Mouse (Mus musculus) midbrain, embryonic 16.5 days (tissue): ENCODE data around the gene Gm38431. TPM values are rescaled to one million over a fixed set of nuclear protein-coding genes. Genes with fewer than 3 reads are reported as not detected.
A peak's percentile ranks its signal among the peaks of the same experiment; 100 is the strongest.

ENCODE experiments used
- ATAC-seq: fragments of 200-750 bp; cut with Nextera tagmentation; 2 replicates; pipeline ENCODE4 v1.8.0; 2017; ENCODE audit warnings: moderate TSS enrichment
- H3K27ac ChIP-seq: fragments of 300-500 bp; sonication (generic); 2 replicates; pipeline ENCODE4 v1.5.1; 2014; ENCODE audit warnings: mild to moderate bottlenecking, low read length, mixed read lengths
- H3K27me3 ChIP-seq: fragments of 300-500 bp; sonication (generic); 2 replicates; pipeline ENCODE4 v1.6.1; 2014; ENCODE audit warnings: low read depth, low read length, mixed read lengths; ENCODE audit not compliant: control insufficient read depth, insufficient read depth
- H3K36me3 ChIP-seq: fragments of 300-500 bp; sonication (generic); 2 replicates; pipeline ENCODE4 v1.6.1; 2014; ENCODE audit warnings: mild to moderate bottlenecking, low read length, moderate library complexity, mixed read lengths; ENCODE audit not compliant: control insufficient read depth, insufficient read depth
- H3K4me1 ChIP-seq: fragments of 300-500 bp; sonication (generic); 2 replicates; pipeline ENCODE4 v1.6.1; 2014; ENCODE audit warnings: mild to moderate bottlenecking, low read length, mixed read lengths; ENCODE audit not compliant: control insufficient read depth, insufficient read depth
- H3K4me2 ChIP-seq: fragments of 300-500 bp; sonication (generic); 2 replicates; pipeline ENCODE4 v1.6.1; 2014; ENCODE audit warnings: mild to moderate bottlenecking, low read length, mixed read lengths
- H3K4me3 ChIP-seq: fragments of 300-500 bp; sonication (generic); 2 replicates; pipeline ENCODE4 v1.5.1; 2014; ENCODE audit warnings: low read depth, mild to moderate bottlenecking, low read length, moderate library complexity, mixed read lengths
- H3K9ac ChIP-seq: fragments of 300-500 bp; sonication (generic); 2 replicates; pipeline ENCODE4 v1.6.1; 2014; ENCODE audit warnings: low read depth, low read length, mixed read lengths
- H3K9me3 ChIP-seq: fragments of 300-500 bp; sonication (generic); replicated peaks from 2 replicates; pipeline ENCODE4 v1.6.1; 2014; ENCODE audit warnings: mild to moderate bottlenecking, low read length, mixed read lengths; ENCODE audit not compliant: control insufficient read depth, poor library complexity, severe bottlenecking
- WGBS: fragments of 180-500 bp; shearing (Covaris S2); extraction: QIAGEN DNeasy Blood & Tissue Kit; methylation state at CpG from one replicate; pipeline ENCODE4 v1.1.7; 2014; 5-methylcytosine and 5-hydroxymethylcytosine counted together
- polyA plus RNA-seq: library from polyadenylated mRNA; unstranded; fragments of >200 nt; fragmentation: Nextera tagmentation; extraction: Ambion mirVana; gene quantifications from 2 replicates; pipeline ENCODE4 v1.2.1, GENCODE M21; 2015

The Gm38431 gene
- polyA plus RNA-seq, 1 experiment from 2014 or later = 1.9 TPM

GRCm38 (mm10) chr9:21132102-21132775 is 40.4 kb upstream of the Gm38431 start:
- 84% methylated on average over 12 of the region's 12 CpGs for WGBS
- no peak for ATAC-seq
- no peak overlapping the region for H3K9ac ChIP-seq

GRCm38 (mm10) chr9:21131059-21131956 is 39.5 kb upstream of the Gm38431 start, which contains the start of gene Tyk2:
Tyk2 (minus strand) TSS chr9:21131243.
- Histone ChIP-seq H3K9ac (peak within 1 kb of the TSS; percentile 40), H3K4me3 (peak within 1 kb of the TSS; percentile 55), H3K4me2 (peak within 1 kb of the TSS; percentile 78), H3K27me3 (no peaks in the 10 kb centered on the region), H3K9me3 (no peaks in the 10 kb centered on the region), H3K36me3 (peaks cover 3% of the 10 kb centered on the region; the same call in 1 of the 2 replicates), H3K27ac (peak within 1 kb of the TSS; percentile 62), H3K4me1 (peaks cover 5% of the 10 kb centered on the region; the same call in 1 of the 2 replicates)
- WGBS = 5% methylated on average over 37 of the region's 37 CpGs
- ATAC-seq = peak; percentile 98

More at GRCm38 (mm10) chr9:21132102-21132775, 40.4 kb upstream of the Gm38431 start:
- Histone ChIP-seq H3K4me2 (no peak overlapping the region), H3K27me3 (no peaks in the 10 kb centered on the region), H3K9me3 (no peaks in the 10 kb centered on the region), H3K4me3 (no peak overlapping the region), H3K36me3 (no peaks in the 10 kb centered on the region), H3K4me1 (peaks cover 5% of the 10 kb centered on the region; the same call in 1 of the 2 replicates), H3K27ac (no peak overlapping the region)

GRCm38 (mm10) chr9:21126259-21126627 is 34.4 kb upstream of the Gm38431 start:
- no peaks in the 10 kb centered on the region for H3K27me3 ChIP-seq
- peaks cover 5% of the 10 kb centered on the region; the same call in 1 of the 2 replicates for H3K4me1 ChIP-seq
- no peak overlapping the region for H3K9ac ChIP-seq
- WGBS = 83% methylated on average over 2 of the region's 2 CpGs
- no peak overlapping the region for H3K4me2 ChIP-seq
- H3K9me3 ChIP-seq = no peaks in the 10 kb centered on the region
- H3K36me3 ChIP-seq = peaks cover 22% of the 10 kb centered on the region
- no peak for ATAC-seq
- no peak overlapping the region for H3K4me3 ChIP-seq
- no peak overlapping the region for H3K27ac ChIP-seq

- Histone ChIP-seq H3K4me1 (peaks cover 5% of the 10 kb centered on the region; the same call in 1 of the 2 replicates), H3K27me3 (no peaks in the 10 kb centered on the region), H3K4me2 (no peak overlapping the region), H3K9ac (no peak overlapping the region), H3K9me3 (no peaks in the 10 kb centered on the region), H3K36me3 (peaks cover 24% of the 10 kb centered on the region), H3K4me3 (no peak overlapping the region), H3K27ac (no peak overlapping the region)
- 90% methylated on average over 9 of the region's 9 CpGs for WGBS
- no peak for ATAC-seq
Observed at GRCm38 (mm10) chr9:21125502-21126258, 33.9 kb upstream of the Gm38431 start.

- H3K36me3 ChIP-seq = peaks cover 26% of the 10 kb centered on the region
- no peaks in the 10 kb centered on the region for H3K9me3 ChIP-seq
- no peak for ATAC-seq
- no peaks in the 10 kb centered on the region for H3K27me3 ChIP-seq
- H3K27ac ChIP-seq = no peak overlapping the region
- no peak overlapping the region for H3K4me2 ChIP-seq
- WGBS = 81% methylated on average over 5 of the region's 5 CpGs
- H3K9ac ChIP-seq = no peak overlapping the region
- H3K4me1 ChIP-seq = no peaks in the 10 kb centered on the region
- no peak overlapping the region for H3K4me3 ChIP-seq
Observed at GRCm38 (mm10) chr9:21124837-21125236, 33.0 kb upstream of the Gm38431 start.

- Histone ChIP-seq H3K4me1 (no peaks in the 10 kb centered on the region), H3K4me2 (no peak overlapping the region), H3K9ac (no peak overlapping the region), H3K27ac (no peak overlapping the region), H3K4me3 (no peak overlapping the region), H3K36me3 (peaks cover 23% of the 10 kb centered on the region), H3K9me3 (no peaks in the 10 kb centered on the region), H3K27me3 (no peaks in the 10 kb centered on the region)
- ATAC-seq = no peak
- 94% methylated on average over 16 of the region's 16 CpGs for WGBS
Observed at GRCm38 (mm10) chr9:21121483-21121882, 29.7 kb upstream of the Gm38431 start.

GRCm38 (mm10) chr9:21117073-21117472 is 25.3 kb upstream of the Gm38431 start:
- Histone ChIP-seq H3K27me3 (no peaks in the 10 kb centered on the region), H3K4me1 (no peaks in the 10 kb centered on the region), H3K9me3 (no peaks in the 10 kb centered on the region), H3K4me3 (no peak overlapping the region), H3K4me2 (no peak overlapping the region), H3K36me3 (peaks cover 18% of the 10 kb centered on the region), H3K27ac (no peak overlapping the region), H3K9ac (no peak overlapping the region)
- no peak for ATAC-seq
- 82% methylated on average over 6 of the region's 6 CpGs for WGBS

- no peak overlapping the region for H3K27ac ChIP-seq
- H3K36me3 ChIP-seq = peaks cover 6% of the 10 kb centered on the region; the same call in 1 of the 2 replicates
- H3K9me3 ChIP-seq = no peaks in the 10 kb centered on the region
- no peaks in the 10 kb centered on the region for H3K27me3 ChIP-seq
- 89% methylated on average over 8 of the region's 8 CpGs for WGBS
- ATAC-seq = no peak
- no peak overlapping the region for H3K4me2 ChIP-seq
- H3K9ac ChIP-seq = no peak overlapping the region
- H3K4me1 ChIP-seq = no peaks in the 10 kb centered on the region
- no peak overlapping the region for H3K4me3 ChIP-seq
Observed at GRCm38 (mm10) chr9:21115105-21115504, 23.3 kb upstream of the Gm38431 start.
